Mouse (Mus musculus) liver, adult 2 months (tissue): ENCODE measurements around the gene Dao.

Source experiments
- CTCF ChIP-seq: fragments of 200-500 bp; IDR thresholded peaks from 2 replicates; pipeline ENCODE4 v1.5.1; 2011; ENCODE audit warnings: low read depth, low read length, control low read depth
- POLR2A ChIP-seq: fragments of 200-500 bp; IDR thresholded peaks from 2 replicates; pipeline ENCODE4 v1.6.1; 2011; ENCODE audit warnings: low read length, control low read depth; ENCODE audit not compliant: insufficient read depth; ENCODE audit errors: extremely low read depth

GRCm38 (mm10) chr5:113981171-113981570 lies 22.3 kb upstream of the Dao start:
- no peak for TF ChIP-seq CTCF
- TF ChIP-seq POLR2A: no peak
